Comparison of ENCODE assay signal across 13 mouse cellular contexts in genomic region chr4:31878493-31879191, GRCm38 (mm10).
DNase-seq lines count a peak whose midpoint lies in the region; ATAC-seq lines count a peak whose summit lies in the region.
"Had no signal": no experiment of that assay in that cellular context is flagged by ENCODE, and none has a peak within 500 bp of the region (broad histone marks: within the 10 kb centered on the region; RNA-seq: fewer than 3 reads in every experiment).

No protein-coding gene starts in this region.

- 0 out of 2 replicates have a peak, but pooled peaks cover 2% of the 10 kb centered on the region for H3K27me3 ChIP-seq in midbrain, embryonic 11.5 days (ENCODE audit: control insufficient read depth, insufficient read depth, low read length)
- 0 out of 2 replicates have a peak, but pooled peaks cover 3% of the 10 kb centered on the region for H3K27me3 ChIP-seq in midbrain, embryonic 10.5 days (ENCODE audit: low read depth, poor library complexity, severe bottlenecking)
- no peaks in the 10 kb centered on the region; the same call in 1 of the 2 replicates for H3K27me3 ChIP-seq in midbrain, embryonic 12.5 days
- H3K27me3 ChIP-seq in kidney, embryonic 14.5 days (ENCODE audit: control insufficient read depth, insufficient read depth, low read length) = no peaks in the 10 kb centered on the region
- H3K27me3 ChIP-seq: embryonic facial prominence, embryonic 13.5 days; intestine, embryonic 15.5 days had no signal

- H3K9me3 ChIP-seq in midbrain, embryonic 11.5 days (ENCODE audit: control insufficient read depth, low read length) = no peaks in the 10 kb centered on the region
- H3K9me3 ChIP-seq in midbrain, embryonic 10.5 days (replicated peaks) = no peaks in the 10 kb centered on the region
- no peaks in the 10 kb centered on the region for H3K9me3 ChIP-seq in midbrain, embryonic 12.5 days
- H3K9me3 ChIP-seq in kidney, embryonic 14.5 days (ENCODE audit: control insufficient read depth, low read length) = no peaks in the 10 kb centered on the region
- H3K9me3 ChIP-seq: embryonic facial prominence, embryonic 13.5 days; intestine, embryonic 15.5 days had no signal

- no peak for ATAC-seq in cerebellum, adult (ENCODE audit: insufficient number of reproducible peaks, low FRiP score, low TSS enrichment)
- peak; percentile 51 for ATAC-seq in midbrain, embryonic 11.5 days (ENCODE audit: low FRiP score)
- ATAC-seq in midbrain, embryonic 12.5 days (ENCODE audit: low FRiP score, low read depth) = 0 out of 2 replicates have a peak, but pooled peaks have one; percentile 47
- no peak for ATAC-seq in CD4-positive, CD25-positive, alpha-beta regulatory T cell, adult 4 months
- no peak for ATAC-seq in kidney, embryonic 14.5 days (ENCODE audit: low FRiP score, low TSS enrichment)
- ATAC-seq: intestine, embryonic 15.5 days had no signal

- H3K4me1 ChIP-seq in midbrain, embryonic 11.5 days (ENCODE audit: control insufficient read depth, insufficient read depth, low read length) = peaks cover 5% of the 10 kb centered on the region; the same call in 1 of the 2 replicates
- H3K4me1 ChIP-seq in midbrain, embryonic 10.5 days = peaks cover 26% of the 10 kb centered on the region
- H3K4me1 ChIP-seq in midbrain, embryonic 12.5 days = peaks cover 30% of the 10 kb centered on the region
- 0 out of 2 replicates have a peak, but pooled peaks cover 3% of the 10 kb centered on the region for H3K4me1 ChIP-seq in kidney, embryonic 14.5 days (ENCODE audit: control insufficient read depth, insufficient read depth, low read length)
- H3K4me1 ChIP-seq: embryonic facial prominence, embryonic 13.5 days; intestine, embryonic 15.5 days had no signal

- DNase-seq in cerebellum, postnatal 10 days = peak; percentile 52 to 61
- no peak for DNase-seq in midbrain, embryonic 11.5 days (ENCODE audit: low spot score, missing footprints)
- no peak for DNase-seq in midbrain, embryonic 10.5 days (ENCODE audit: low spot score)
- peak; percentile 49 for DNase-seq in retina, postnatal 1 day
- DNase-seq: adrenal gland, adult 8-10 months; heart, adult 11 months; kidney, postnatal 36 days had no signal

- no peak overlapping the region for H3K4me2 ChIP-seq in midbrain, embryonic 11.5 days
- no peak overlapping the region for H3K4me2 ChIP-seq in midbrain, embryonic 12.5 days (replicated peaks)
- no peak overlapping the region for H3K4me2 ChIP-seq in kidney, embryonic 14.5 days (replicated peaks; ENCODE audit: low read depth, low read length)
- H3K4me2 ChIP-seq: embryonic facial prominence, embryonic 13.5 days; intestine, embryonic 15.5 days had no signal

- H3K4me3 ChIP-seq in midbrain, embryonic 11.5 days (ENCODE audit: low read depth, low read length) = no peak overlapping the region
- H3K4me3 ChIP-seq in midbrain, embryonic 10.5 days = no peak overlapping the region
- H3K4me3 ChIP-seq in midbrain, embryonic 12.5 days = no peak overlapping the region
- no peak overlapping the region for H3K4me3 ChIP-seq in kidney, embryonic 14.5 days (ENCODE audit: low read length)
- H3K4me3 ChIP-seq: embryonic facial prominence, embryonic 13.5 days; intestine, embryonic 15.5 days had no signal

- no peaks in the 10 kb centered on the region for H3K36me3 ChIP-seq in midbrain, embryonic 11.5 days (ENCODE audit: control insufficient read depth, insufficient read depth, low read length)
- no peaks in the 10 kb centered on the region for H3K36me3 ChIP-seq in midbrain, embryonic 10.5 days
- no peaks in the 10 kb centered on the region for H3K36me3 ChIP-seq in midbrain, embryonic 12.5 days
- H3K36me3 ChIP-seq in kidney, embryonic 14.5 days (ENCODE audit: control insufficient read depth, insufficient read depth, low read length) = no peaks in the 10 kb centered on the region
- H3K36me3 ChIP-seq: embryonic facial prominence, embryonic 13.5 days; intestine, embryonic 15.5 days had no signal

- no peak overlapping the region for H3K9ac ChIP-seq in midbrain, embryonic 11.5 days (ENCODE audit: low read length)
- no peak overlapping the region for H3K9ac ChIP-seq in midbrain, embryonic 12.5 days (replicated peaks)
- H3K9ac ChIP-seq in kidney, embryonic 14.5 days (ENCODE audit: low read depth, low read length) = no peak overlapping the region
- H3K9ac ChIP-seq: embryonic facial prominence, embryonic 13.5 days; intestine, embryonic 15.5 days had no signal

- no peak overlapping the region for H3K27ac ChIP-seq in midbrain, embryonic 11.5 days (ENCODE audit: low read depth, low read length)
- no peak overlapping the region for H3K27ac ChIP-seq in midbrain, embryonic 10.5 days (replicated peaks)
- H3K27ac ChIP-seq in midbrain, embryonic 12.5 days (replicated peaks) = no peak overlapping the region
- H3K27ac ChIP-seq in kidney, embryonic 14.5 days (ENCODE audit: low read depth, low read length) = no peak overlapping the region
- H3K27ac ChIP-seq: embryonic facial prominence, embryonic 13.5 days; intestine, embryonic 15.5 days had no signal

- 64% methylated on average over 10 of the region's 10 CpGs for WGBS in midbrain, embryonic 11.5 days
- WGBS in midbrain, embryonic 10.5 days = 82% methylated on average over 10 of the region's 10 CpGs
- WGBS in midbrain, embryonic 12.5 days = 49% methylated on average over 10 of the region's 10 CpGs
- 66% methylated on average over 10 of the region's 10 CpGs for WGBS in kidney, embryonic 14.5 days

Comparison
In these comparisons a context has a peak if more than half of its experiments do, and no peak if none do; other contexts are left out.
1. DNase-seq: peak in cerebellum, postnatal 10 days (2 of 2) and retina, postnatal 1 day (single experiment); none in midbrain, embryonic 11.5 days (single experiment) and midbrain, embryonic 10.5 days (single experiment).
2. ATAC-seq: peak in midbrain, embryonic 11.5 days (single experiment) and midbrain, embryonic 12.5 days (single experiment); none in cerebellum, adult (single experiment), CD4-positive, CD25-positive, alpha-beta regulatory T cell, adult 4 months (single experiment) and kidney, embryonic 14.5 days (single experiment).